Mouse (Mus musculus): ENCODE data around the gene Psg27.
"Not testable (repeated sequence)": the region's sequence is repeated elsewhere in the genome, so short reads cannot be mapped to it uniquely, and the experiment has no call there.

The Psg27 gene

GRCm38 (mm10) chr7:18567205-18567604 is at the start of gene Psg27:
Gene Psg27 (minus strand): TSS chr7:18567305.
- DNase-seq: no peak

DNA sequence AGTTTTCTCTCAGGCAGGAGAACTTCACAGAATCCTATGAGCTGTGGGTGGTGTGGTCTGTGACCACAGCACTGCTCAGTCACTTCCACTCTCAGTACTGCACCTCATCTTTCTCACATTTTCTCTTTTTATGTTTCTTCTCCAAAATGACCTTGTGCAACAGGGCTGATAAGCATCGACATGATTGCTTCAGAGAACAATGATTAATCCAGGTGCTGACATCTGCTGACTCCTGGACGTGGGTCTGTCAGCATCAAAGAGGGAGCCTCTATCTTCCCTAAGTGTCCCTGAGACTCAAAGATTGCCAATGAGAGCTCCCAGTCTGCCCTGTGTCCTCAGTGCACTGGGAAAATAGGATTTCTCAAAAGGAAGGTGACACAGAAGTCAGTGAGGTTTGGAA is 49.3 kb upstream of the Psg27 start, which contains the start of gene Psg23:
Psg23 (minus strand) TSS at position 101 of the 400 bp plus-strand sequence.
- not testable (repeated sequence) for DNase-seq

DNA sequence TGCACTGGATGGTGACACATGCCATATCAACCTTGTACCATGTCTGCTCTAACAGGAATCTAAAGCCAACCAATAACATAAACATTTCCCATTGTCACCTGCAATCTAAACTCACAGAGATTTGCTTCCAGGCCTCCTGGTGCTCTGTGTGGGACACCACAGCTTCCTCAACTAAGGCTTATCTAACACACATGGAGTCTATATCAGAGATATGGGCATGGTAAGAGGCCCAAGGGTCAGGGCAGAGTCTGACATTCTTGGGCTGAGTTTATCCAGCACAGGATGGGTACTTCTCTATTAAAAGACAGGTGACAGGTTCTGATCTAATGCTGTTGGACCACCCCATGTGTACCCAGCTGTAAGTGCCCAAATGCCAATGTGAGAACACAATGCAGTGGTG is 7.3 kb downstream of the Psg27 start:
- no peak for DNase-seq

- not testable (repeated sequence) for DNase-seq
Observed at GRCm38 (mm10) chr7:18555751-18556150, 11.4 kb downstream of the Psg27 start.

DNA sequence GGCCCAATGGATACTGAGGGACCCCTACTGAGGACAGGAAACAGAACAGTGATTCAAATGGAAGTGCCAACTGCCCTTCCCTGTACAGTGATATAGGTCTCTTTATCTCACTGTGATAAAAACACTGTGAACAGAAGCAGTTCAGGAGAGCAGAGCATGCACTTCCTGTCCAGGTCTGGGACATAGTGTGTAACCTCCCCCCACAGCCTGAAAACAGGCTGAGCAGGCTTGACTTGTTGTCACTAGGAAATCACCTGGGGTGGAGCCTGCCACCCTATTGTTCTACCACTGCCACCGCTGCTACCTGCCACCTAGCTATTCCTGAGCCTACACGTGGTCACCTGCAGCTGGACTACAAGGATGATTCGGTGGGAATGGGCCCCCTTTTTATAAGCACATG is 33.7 kb downstream of the Psg27 start:
- no peak for DNase-seq

DNA sequence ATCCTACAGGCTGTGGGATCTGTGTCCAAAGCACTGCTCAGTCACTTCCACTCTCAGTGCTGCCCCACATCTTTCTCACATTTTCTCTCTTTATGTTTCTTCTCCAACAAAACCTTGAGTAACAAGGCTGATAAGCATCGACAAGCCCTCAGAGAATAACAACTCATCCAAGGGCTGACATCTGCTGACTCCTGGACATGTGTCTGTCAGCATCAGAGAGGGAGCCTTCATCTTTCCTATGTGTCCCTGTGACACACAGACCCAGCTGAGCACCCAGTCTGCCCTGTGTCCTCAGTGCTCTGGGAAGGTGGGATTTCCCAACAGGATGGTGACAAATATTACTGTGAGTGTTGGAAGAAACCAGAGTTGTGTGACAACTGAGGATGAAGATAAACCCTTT is 34.9 kb downstream of the Psg27 start, which contains the start of gene Psg25:
Psg25 (minus strand) TSS at position 101 of the 400 bp plus-strand sequence.
- DNase-seq: no peak

- DNase-seq: no peak
Observed at GRCm38 (mm10) chr7:18524668-18525067, 42.4 kb downstream of the Psg27 start.

DNA sequence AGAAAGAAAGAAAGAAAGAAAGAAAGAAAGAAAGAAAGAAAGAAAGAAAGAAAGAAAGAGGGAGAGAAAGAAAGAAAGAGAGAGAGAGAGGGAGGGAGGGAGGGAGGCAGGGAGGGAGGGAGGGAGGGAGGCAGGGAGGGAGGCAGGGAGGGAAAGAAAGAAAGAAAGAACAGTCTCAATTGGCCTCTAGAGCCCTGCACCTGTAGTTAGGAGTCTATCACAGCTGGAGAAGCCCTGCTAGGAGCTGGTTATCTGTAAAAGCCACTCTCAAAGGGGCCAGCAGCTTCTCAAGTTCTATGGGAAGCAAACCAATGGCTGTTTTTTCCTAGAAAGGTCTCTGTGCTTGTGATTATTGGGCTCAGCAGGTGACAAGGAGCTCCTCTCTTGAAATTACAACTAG is 54.3 kb downstream of the Psg27 start:
- DNase-seq: not testable (repeated sequence)

DNA sequence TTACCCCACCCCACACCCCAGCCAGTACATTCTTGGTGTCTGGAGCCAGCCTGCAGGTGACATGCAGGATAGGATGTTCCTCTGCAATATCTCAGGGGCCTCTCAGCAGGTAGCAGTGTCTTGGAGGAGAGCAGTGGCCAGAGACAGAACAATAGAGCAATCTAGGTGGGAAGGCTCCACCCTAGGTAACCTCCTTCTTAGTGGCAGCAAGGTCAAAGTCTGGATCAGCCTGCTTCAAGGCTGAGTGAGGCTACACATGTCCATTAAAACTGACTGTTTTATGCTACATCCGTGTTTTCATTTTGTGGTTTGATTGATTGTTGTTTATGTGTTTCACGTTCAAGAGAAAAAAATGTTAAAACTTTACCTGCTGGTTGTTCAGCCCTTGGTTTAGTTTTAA is 54.7 kb downstream of the Psg27 start:
- DNase-seq: not testable (repeated sequence)

GRCm38 (mm10) chr7:18511479-18511878 is 55.6 kb downstream of the Psg27 start:
- DNase-seq: peak in 1 of 2 experiments; percentile 36
